Mouse (Mus musculus) forebrain, embryonic 10.5 days (tissue): ENCODE data around the gene Arhgap1. TPM values are rescaled to one million over a fixed set of nuclear protein-coding genes. Genes with fewer than 3 reads are reported as not detected.

ENCODE experiments used
- DNase-seq: peaks from one replicate; pipeline ENCODE4 v3.0.0-alpha.2; 2017; ENCODE audit warnings: low spot score; ENCODE audit errors: extremely low spot score
- H3K27ac ChIP-seq: fragments of 300-500 bp; sonication (generic); 2 replicates; pipeline ENCODE4 v1.5.1; 2016; ENCODE audit warnings: mild to moderate bottlenecking
- H3K27me3 ChIP-seq: fragments of 300-500 bp; sonication (generic); 2 replicates; pipeline ENCODE4 v1.6.1; 2016; ENCODE audit warnings: mild to moderate bottlenecking; ENCODE audit not compliant: poor library complexity, severe bottlenecking
- H3K36me3 ChIP-seq: fragments of 300-500 bp; sonication (generic); replicated peaks from 2 replicates; pipeline ENCODE4 v1.6.1; 2016; ENCODE audit warnings: mild to moderate bottlenecking, moderate library complexity
- H3K4me1 ChIP-seq: fragments of 300-500 bp; sonication (generic); 2 replicates; pipeline ENCODE4 v1.6.1; 2016
- H3K4me3 ChIP-seq: fragments of 300-500 bp; sonication (generic); 2 replicates; pipeline ENCODE4 v1.5.1; 2016; ENCODE audit warnings: mild to moderate bottlenecking, moderate library complexity
- H3K9me3 ChIP-seq: fragments of 300-500 bp; sonication (generic); 2 replicates; pipeline ENCODE4 v1.6.1; 2016; ENCODE audit warnings: mild to moderate bottlenecking, moderate library complexity
- WGBS: fragments of 180-500 bp; shearing (Covaris S2); methylation state at CpG from one replicate; pipeline ENCODE4 v1.1.7; 2016; 5-methylcytosine and 5-hydroxymethylcytosine counted together
- polyA plus RNA-seq: library from polyadenylated mRNA; unstranded; fragments of >200 nt; fragmentation: Nextera tagmentation; extraction: Ambion mirVana; gene quantifications from 2 replicates; pipeline ENCODE4 v1.2.1, GENCODE M21; 2016

Arhgap1 gene
- polyA plus RNA-seq, 1 experiment from 2014 or later, result 70.0 TPM

DNA sequence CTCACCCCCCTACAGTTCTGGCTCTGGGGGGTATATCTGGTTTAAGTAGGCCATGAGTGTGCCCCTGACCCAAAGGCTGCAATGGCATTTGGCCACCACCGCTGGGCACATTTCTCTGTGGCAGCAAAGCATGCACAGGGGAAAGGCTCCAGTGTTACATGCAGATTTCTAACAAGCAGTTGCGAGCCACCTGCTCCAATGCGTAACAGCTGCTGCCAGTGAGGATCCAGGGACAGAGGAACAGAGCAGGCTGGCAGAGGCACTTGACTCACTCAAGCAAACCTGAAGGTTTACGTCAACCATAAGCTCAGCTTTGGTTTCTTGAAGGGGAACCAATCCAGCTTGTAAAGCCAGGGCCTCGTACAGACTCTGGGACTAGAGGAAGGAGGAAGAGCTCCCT, 25.2 kb downstream of the Arhgap1 start:
- Histone ChIP-seq H3K4me1 (no peaks in the 10 kb centered on the region), H3K27ac (no peak overlapping the region), H3K9me3 (no peaks in the 10 kb centered on the region), H3K36me3 (peaks cover 82% of the 10 kb centered on the region), H3K4me3 (no peak overlapping the region), H3K27me3 (no peaks in the 10 kb centered on the region)
- WGBS, result 90% methylated on average over 5 of the region's 5 CpGs
- no peak for DNase-seq

DNA sequence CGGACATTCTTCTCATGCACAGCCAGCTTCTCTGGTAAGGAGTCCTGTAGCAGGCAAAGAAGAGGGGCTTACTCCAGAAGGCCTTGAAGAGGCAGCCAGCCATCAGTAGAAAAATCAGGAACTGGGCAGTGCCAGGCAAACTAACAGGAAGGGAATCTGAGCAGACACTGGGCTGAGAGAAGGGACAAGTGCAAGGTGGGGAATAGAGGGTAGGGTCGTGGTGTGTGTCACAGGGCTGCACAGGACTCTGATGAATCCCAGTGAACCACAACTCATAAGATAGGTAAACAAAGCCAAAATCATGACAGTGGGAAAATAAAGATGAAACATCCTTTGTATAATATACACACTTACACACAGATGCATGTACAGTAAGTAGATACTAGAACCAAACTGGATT, 26.8 kb downstream of the Arhgap1 start:
- H3K4me3 ChIP-seq, result no peak overlapping the region
- no peak overlapping the region for H3K27ac ChIP-seq
- WGBS, result 82% methylated on average over 2 of the region's 2 CpGs
- no peaks in the 10 kb centered on the region for H3K4me1 ChIP-seq
- no peak for DNase-seq
- no peaks in the 10 kb centered on the region for H3K9me3 ChIP-seq
- H3K27me3 ChIP-seq, result no peaks in the 10 kb centered on the region
- H3K36me3 ChIP-seq, result peaks cover 76% of the 10 kb centered on the region

DNA sequence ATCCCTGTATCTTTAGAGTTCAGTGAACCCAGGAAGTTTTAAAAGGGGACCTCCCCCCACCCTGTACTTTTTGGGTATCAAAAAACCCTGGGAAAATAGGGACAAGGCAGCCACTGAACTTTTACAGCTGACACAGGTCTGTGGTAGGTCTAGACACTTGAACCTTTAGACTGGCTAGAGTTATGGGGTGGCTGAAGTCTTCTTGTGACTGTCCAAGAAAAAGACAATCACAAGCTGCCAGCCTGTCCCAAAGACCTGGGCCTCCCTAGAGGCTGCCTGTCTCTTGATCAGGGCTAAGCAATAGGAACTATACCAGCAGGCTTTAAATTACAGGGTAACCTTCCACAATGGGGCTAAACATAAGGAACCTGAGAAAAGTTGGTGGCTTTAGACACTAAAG, 27.3 kb downstream of the Arhgap1 start:
- H3K4me1 ChIP-seq, result no peaks in the 10 kb centered on the region
- no peaks in the 10 kb centered on the region for H3K27me3 ChIP-seq
- no peaks in the 10 kb centered on the region for H3K9me3 ChIP-seq
- no peak overlapping the region for H3K27ac ChIP-seq
- no peak overlapping the region for H3K4me3 ChIP-seq
- peaks cover 75% of the 10 kb centered on the region for H3K36me3 ChIP-seq
- DNase-seq, result no peak

DNA sequence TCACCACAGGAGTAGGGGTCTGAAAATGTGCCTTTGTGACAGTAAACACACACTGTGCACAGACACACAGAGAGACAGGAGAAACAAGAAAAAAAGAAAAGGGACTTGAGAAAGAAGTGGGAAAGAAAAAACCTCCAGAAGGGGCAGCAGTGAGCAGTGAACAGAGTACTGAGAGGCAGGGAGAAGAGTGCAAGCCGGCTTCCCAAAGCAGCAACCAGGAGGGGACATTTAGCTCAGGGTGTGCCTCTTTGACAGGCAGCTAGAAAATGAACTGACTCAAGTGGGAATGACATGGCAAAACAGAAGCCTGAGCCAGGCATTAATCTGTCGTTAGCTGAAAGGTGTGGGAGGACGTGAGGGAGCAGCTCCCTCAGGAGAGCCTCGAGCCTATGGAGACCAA, 33.2 kb downstream of the Arhgap1 start:
- H3K4me1 ChIP-seq, result no peaks in the 10 kb centered on the region
- H3K4me3 ChIP-seq, result no peak overlapping the region
- WGBS, result 64% methylated on average over 4 of the region's 4 CpGs
- peaks cover 49% of the 10 kb centered on the region for H3K36me3 ChIP-seq
- no peak for DNase-seq
- H3K9me3 ChIP-seq, result no peaks in the 10 kb centered on the region
- H3K27me3 ChIP-seq, result no peaks in the 10 kb centered on the region
- no peak overlapping the region for H3K27ac ChIP-seq

DNA sequence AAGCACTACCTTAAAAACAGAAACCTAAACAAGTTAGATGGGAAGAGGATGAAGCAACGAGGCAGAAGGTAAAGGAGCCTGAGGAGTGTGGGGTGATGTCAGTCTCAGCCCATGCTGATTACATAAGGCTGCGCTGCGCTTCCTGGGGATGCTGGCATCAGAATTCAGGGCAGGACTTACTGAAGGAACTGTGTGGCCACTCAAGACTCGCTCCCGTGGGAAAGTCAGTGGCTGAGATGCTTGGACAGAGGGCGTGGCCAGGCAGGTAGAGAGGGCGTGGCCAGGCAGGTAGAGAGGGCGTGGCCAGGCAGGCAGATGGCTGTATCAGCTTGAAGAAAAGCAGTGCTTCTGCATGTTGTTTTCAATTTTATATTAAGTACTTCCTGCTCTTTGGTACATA, 34.3 kb downstream of the Arhgap1 start:
- Histone ChIP-seq H3K36me3 (peaks cover 48% of the 10 kb centered on the region), H3K4me3 (no peak overlapping the region), H3K9me3 (no peaks in the 10 kb centered on the region), H3K4me1 (no peaks in the 10 kb centered on the region), H3K27me3 (no peaks in the 10 kb centered on the region), H3K27ac (no peak overlapping the region)
- WGBS, result 80% methylated on average over 8 of the region's 8 CpGs
- DNase-seq, result no peak

DNA sequence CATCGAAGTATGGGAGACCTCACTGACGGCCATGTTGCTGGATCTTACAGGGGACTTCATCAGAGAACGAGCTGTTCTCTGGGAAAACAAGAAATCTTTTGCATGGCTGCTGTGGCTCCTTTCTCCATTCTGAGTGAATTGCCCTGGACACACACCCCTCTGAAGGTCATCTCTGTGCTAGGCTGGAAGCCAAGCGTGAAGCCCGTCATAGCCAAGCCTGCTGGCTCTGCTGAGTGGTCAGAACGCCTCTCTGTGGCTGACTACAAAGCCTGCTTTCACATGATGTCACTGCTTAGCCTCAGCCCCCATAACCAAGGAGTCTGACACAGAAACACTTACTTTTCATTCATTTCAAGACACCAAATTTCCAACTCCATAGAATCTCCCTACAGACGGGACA, 39.8 kb downstream of the Arhgap1 start:
- Histone ChIP-seq H3K36me3 (peaks cover 37% of the 10 kb centered on the region), H3K27me3 (no peaks in the 10 kb centered on the region), H3K9me3 (no peaks in the 10 kb centered on the region), H3K4me1 (no peaks in the 10 kb centered on the region), H3K4me3 (no peak overlapping the region), H3K27ac (no peak overlapping the region)
- WGBS, result 90% methylated on average over 7 of the region's 7 CpGs
- DNase-seq, result no peak

DNA sequence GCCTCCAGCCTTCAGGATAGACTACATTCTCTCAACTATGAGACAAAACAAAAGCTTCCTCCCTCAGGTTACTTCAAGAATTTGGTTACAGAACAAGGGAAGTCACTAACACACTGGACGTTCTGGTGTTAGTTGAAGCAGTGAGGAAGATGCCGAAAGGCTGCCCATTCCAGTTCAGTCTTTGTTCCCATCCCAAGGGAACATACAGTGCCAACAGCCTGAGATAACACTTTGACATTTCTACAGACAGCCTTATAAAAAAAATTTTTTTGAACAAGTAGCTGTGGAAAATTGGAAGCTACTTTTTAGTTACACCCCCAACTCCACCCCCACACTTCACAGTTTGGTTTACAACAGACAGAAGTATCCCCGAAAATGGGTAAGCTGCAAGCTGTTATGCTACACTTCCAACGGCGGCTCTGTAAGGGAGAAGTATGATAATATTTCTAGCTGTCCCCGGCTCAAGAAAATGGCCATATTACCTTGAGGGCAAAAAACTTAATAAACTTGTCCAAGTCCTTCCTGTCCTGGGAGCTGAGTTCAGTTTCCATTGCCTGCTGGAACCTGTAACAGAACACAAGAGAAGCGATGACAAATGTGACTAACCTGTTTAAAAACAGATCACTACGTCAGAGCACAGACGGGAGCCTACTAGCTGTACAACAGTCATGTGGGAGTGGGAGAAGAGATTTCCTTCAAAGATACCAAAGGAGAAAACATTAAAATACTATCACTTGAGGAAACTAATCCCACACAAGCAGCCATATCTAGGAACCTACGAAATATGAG, 46.0 kb downstream of the Arhgap1 start:
- no peak overlapping the region for H3K27ac ChIP-seq
- H3K4me1 ChIP-seq, result no peaks in the 10 kb centered on the region
- H3K9me3 ChIP-seq, result no peaks in the 10 kb centered on the region
- no peak overlapping the region for H3K4me3 ChIP-seq
- no peak for DNase-seq
- H3K36me3 ChIP-seq, result peaks cover 15% of the 10 kb centered on the region
- 91% methylated on average over 10 of the region's 10 CpGs for WGBS
- no peaks in the 10 kb centered on the region for H3K27me3 ChIP-seq

DNA sequence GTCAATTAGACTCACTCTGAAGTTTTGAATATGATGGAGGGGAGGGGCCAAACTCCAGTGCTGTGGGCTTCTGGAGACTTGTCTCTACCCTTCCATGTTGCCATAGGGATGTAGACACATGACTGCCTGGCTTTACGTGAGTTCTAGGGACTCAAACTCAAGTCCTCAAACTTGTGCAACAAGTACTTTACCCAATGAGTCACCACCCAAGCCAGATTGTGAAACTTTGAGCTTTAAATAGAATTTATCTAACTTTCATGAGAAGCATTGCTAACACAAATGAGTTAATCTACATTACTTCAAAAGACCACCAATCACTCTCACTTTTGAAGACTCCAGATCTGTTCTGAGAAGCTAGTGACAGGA, 46.5 kb downstream of the Arhgap1 start:
- 76% methylated on average over 1 of the region's 1 CpGs for WGBS
- Histone ChIP-seq H3K4me3 (no peak overlapping the region), H3K9me3 (no peaks in the 10 kb centered on the region), H3K36me3 (peaks cover 15% of the 10 kb centered on the region), H3K27ac (no peak overlapping the region), H3K27me3 (no peaks in the 10 kb centered on the region), H3K4me1 (no peaks in the 10 kb centered on the region)
- DNase-seq, result no peak

DNA sequence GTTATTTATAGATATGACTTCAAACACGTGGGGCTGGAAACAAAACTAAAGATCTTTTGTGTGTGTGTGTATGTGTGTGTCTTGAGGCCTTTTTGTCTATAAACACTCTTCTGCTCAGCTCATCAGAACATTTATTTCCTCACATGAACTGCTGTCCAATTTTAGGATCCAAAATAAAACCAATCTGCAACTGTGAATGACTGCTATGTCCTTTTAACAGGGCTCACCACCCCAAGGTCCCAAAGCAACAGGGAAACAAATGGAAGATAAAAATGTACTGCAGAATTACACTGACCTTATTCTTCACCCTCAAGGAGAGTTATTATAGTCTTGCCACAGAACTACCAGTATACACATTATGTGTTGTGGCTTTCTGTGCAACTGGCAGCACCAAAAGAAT, 49.6 kb downstream of the Arhgap1 start:
- DNase-seq, result no peak
- H3K4me3 ChIP-seq, result no peak overlapping the region
- H3K4me1 ChIP-seq, result no peaks in the 10 kb centered on the region
- H3K27me3 ChIP-seq, result no peaks in the 10 kb centered on the region
- no peak overlapping the region for H3K27ac ChIP-seq
- no peaks in the 10 kb centered on the region for H3K9me3 ChIP-seq
- WGBS, result 88% methylated on average over 1 of the region's 1 CpGs
- peaks cover 6% of the 10 kb centered on the region for H3K36me3 ChIP-seq

DNA sequence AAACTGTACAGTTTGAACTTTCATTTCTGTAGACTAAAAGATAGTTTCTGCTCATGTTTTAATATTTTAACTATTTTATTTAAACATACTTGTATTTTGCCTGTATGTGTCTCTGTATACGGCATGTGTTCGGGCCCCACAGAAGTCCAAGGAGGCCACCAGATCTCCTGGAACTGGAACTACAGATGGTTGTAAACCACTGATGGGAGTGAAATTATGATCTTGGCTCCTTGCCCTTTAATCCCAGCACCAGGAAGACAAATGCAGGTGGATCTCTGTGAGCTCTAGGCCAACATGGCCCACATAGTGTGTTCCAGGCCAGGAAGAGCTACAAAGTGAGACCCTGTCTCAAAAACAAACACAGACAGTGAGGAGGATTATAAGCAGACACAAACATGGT, 51.7 kb downstream of the Arhgap1 start:
- Histone ChIP-seq H3K9me3 (no peaks in the 10 kb centered on the region), H3K4me3 (no peak overlapping the region), H3K4me1 (no peaks in the 10 kb centered on the region), H3K27me3 (no peaks in the 10 kb centered on the region), H3K36me3 (no peaks in the 10 kb centered on the region), H3K27ac (no peak overlapping the region)
- no peak for DNase-seq
- WGBS, result 96% methylated on average over 2 of the region's 2 CpGs

DNA sequence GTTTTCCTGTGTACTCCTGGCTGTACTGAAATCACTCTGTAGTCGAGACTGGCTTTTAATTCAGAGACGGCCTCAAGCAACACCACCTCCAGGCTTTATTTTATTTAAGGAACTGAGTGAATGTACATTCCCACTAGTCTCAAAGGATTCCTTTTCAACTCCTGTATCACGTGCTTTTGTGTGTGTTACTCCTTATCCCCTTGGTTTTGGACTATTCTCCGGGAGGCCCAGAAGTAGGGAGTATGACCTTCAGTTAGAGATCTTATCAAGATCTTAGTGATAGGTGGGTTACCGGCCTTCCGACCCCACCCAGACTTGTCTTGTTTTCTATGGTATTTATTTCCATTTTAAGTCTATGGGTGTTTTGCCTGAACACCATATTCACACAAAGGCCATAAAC, 56.1 kb downstream of the Arhgap1 start:
- Histone ChIP-seq H3K27me3 (no peaks in the 10 kb centered on the region), H3K36me3 (no peaks in the 10 kb centered on the region), H3K9me3 (no peaks in the 10 kb centered on the region), H3K4me1 (peaks cover 9% of the 10 kb centered on the region), H3K4me3 (no peak overlapping the region), H3K27ac (no peak overlapping the region)
- DNase-seq, result no peak
- WGBS, result 87% methylated on average over 6 of the region's 6 CpGs

DNA sequence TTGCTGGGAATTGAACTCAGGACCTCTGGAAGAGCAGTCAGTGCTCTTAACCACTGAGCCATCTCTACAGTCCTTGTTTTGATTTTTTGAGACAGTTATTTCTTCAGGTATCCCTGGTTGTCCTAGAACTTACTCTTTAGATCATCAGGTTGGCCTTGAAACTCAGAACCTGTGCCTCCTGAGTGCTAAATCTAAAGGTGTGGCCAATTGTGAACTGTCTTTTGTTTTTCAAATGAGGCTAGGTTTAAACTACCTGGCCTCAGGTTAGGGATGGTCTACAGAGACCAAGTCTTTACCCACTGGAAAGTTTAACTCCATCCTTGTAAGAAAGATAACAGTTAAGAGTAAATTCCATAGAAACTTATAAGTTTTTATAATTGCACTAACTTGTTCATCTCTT, 56.8 kb downstream of the Arhgap1 start:
- H3K4me1 ChIP-seq, result peaks cover 12% of the 10 kb centered on the region
- H3K36me3 ChIP-seq, result no peaks in the 10 kb centered on the region
- H3K9me3 ChIP-seq, result no peaks in the 10 kb centered on the region
- H3K27me3 ChIP-seq, result no peaks in the 10 kb centered on the region
- DNase-seq, result no peak
- no peak overlapping the region for H3K4me3 ChIP-seq
- H3K27ac ChIP-seq, result no peak overlapping the region

DNA sequence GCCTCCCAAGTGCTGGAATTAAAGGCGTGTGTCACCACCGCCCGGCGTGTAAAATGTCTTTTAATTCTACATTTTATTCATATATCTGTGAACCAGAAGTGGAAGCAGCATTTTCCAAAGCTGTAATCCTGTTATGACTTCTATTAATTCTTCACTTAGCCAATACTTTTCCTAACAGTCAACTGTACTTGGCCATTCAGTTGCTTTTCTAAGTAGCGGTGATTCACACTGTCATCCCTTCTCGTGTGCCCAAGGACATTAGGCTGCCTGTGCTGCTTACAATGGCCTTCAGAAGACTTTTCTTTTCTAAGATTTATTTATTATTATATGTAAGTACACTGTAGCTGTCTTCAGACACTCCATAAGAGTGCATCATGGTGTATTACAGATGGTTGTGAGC, 58.7 kb downstream of the Arhgap1 start:
- H3K36me3 ChIP-seq, result peaks cover 4% of the 10 kb centered on the region; the same call in 1 of the 2 replicates
- 95% methylated on average over 6 of the region's 6 CpGs for WGBS
- DNase-seq, result no peak
- H3K27ac ChIP-seq, result no peak overlapping the region
- no peak overlapping the region for H3K4me3 ChIP-seq
- H3K4me1 ChIP-seq, result peaks cover 21% of the 10 kb centered on the region
- no peaks in the 10 kb centered on the region for H3K9me3 ChIP-seq
- no peaks in the 10 kb centered on the region for H3K27me3 ChIP-seq
